Mouse (Mus musculus) splenic B cell, adult 2 months (primary cell): Measurements from ENCODE around the gene Pde2a.

ENCODE experiments used
- DNase-seq: peaks from one replicate; pipeline ENCODE4 v3.0.0-alpha.2; 2011; ENCODE audit warnings: low read depth, low spot score
- H3K27me3 ChIP-seq: 2 replicates; pipeline ENCODE4 v1.6.1; 2012; ENCODE audit warnings: mild to moderate bottlenecking, low read length, moderate library complexity, mixed read lengths; ENCODE audit not compliant: control insufficient read depth, poor library complexity, insufficient read depth, severe bottlenecking
- H3K36me3 ChIP-seq: 2 replicates; pipeline ENCODE4 v1.6.1; 2012; ENCODE audit warnings: mild to moderate bottlenecking, low read length, moderate library complexity, mixed read lengths; ENCODE audit not compliant: control insufficient read depth, poor library complexity, insufficient read depth, severe bottlenecking

Pde2a gene

GRCm38 (mm10) chr7:101465850-101466580 is 44.5 kb downstream of the Pde2a start:
- no peak for DNase-seq
- H3K36me3 ChIP-seq: no peaks in the 10 kb centered on the region
- no peaks in the 10 kb centered on the region for H3K27me3 ChIP-seq

- peak; percentile 80 for DNase-seq
- H3K27me3 ChIP-seq: no peaks in the 10 kb centered on the region
- H3K36me3 ChIP-seq: no peaks in the 10 kb centered on the region
Measured at GRCm38 (mm10) chr7:101466581-101467081, 45.1 kb downstream of the Pde2a start.

GRCm38 (mm10) chr7:101471423-101471822 is 49.9 kb downstream of the Pde2a start:
- H3K36me3 ChIP-seq: no peaks in the 10 kb centered on the region; the same call in 1 of the 2 replicates
- H3K27me3 ChIP-seq: no peaks in the 10 kb centered on the region
- DNase-seq: peak; percentile 55

GRCm38 (mm10) chr7:101471968-101472480 is 50.5 kb downstream of the Pde2a start:
- Histone ChIP-seq H3K27me3 (no peaks in the 10 kb centered on the region), H3K36me3 (no peaks in the 10 kb centered on the region; the same call in 1 of the 2 replicates)
- no peak for DNase-seq

- no peak for DNase-seq
- H3K27me3 ChIP-seq: no peaks in the 10 kb centered on the region
- no peaks in the 10 kb centered on the region; the same call in 1 of the 2 replicates for H3K36me3 ChIP-seq
Measured at GRCm38 (mm10) chr7:101472598-101473558, 51.4 kb downstream of the Pde2a start.

- no peak for DNase-seq
- H3K27me3 ChIP-seq: no peaks in the 10 kb centered on the region
- no peaks in the 10 kb centered on the region; the same call in 1 of the 2 replicates for H3K36me3 ChIP-seq
Measured at GRCm38 (mm10) chr7:101474399-101474811, 52.9 kb downstream of the Pde2a start.

GRCm38 (mm10) chr7:101476028-101476427 is 54.5 kb downstream of the Pde2a start:
- Histone ChIP-seq H3K27me3 (no peaks in the 10 kb centered on the region), H3K36me3 (no peaks in the 10 kb centered on the region; the same call in 1 of the 2 replicates)
- no peak for DNase-seq

- DNase-seq: no peak
- Histone ChIP-seq H3K36me3 (no peaks in the 10 kb centered on the region; the same call in 1 of the 2 replicates), H3K27me3 (no peaks in the 10 kb centered on the region)
Measured at GRCm38 (mm10) chr7:101476493-101476892, 55.0 kb downstream of the Pde2a start.

- no peaks in the 10 kb centered on the region for H3K27me3 ChIP-seq
- no peak for DNase-seq
- H3K36me3 ChIP-seq: no peaks in the 10 kb centered on the region; the same call in 1 of the 2 replicates
Measured at GRCm38 (mm10) chr7:101477200-101477599, 55.7 kb downstream of the Pde2a start.

GRCm38 (mm10) chr7:101478099-101478498 is 56.6 kb downstream of the Pde2a start:
- DNase-seq: no peak
- H3K27me3 ChIP-seq: no peaks in the 10 kb centered on the region

GRCm38 (mm10) chr7:101479841-101480240 is 58.4 kb downstream of the Pde2a start:
- H3K27me3 ChIP-seq: no peaks in the 10 kb centered on the region
- H3K36me3 ChIP-seq: no peaks in the 10 kb centered on the region; the same call in 1 of the 2 replicates
- DNase-seq: no peak

More at GRCm38 (mm10) chr7:101478099-101478498, 56.6 kb downstream of the Pde2a start:
- no peaks in the 10 kb centered on the region; the same call in 1 of the 2 replicates for H3K36me3 ChIP-seq

GRCm38 (mm10) chr7:101480671-101481070 is 59.2 kb downstream of the Pde2a start:
- Histone ChIP-seq H3K36me3 (no peaks in the 10 kb centered on the region; the same call in 1 of the 2 replicates), H3K27me3 (no peaks in the 10 kb centered on the region)
- no peak for DNase-seq

GRCm38 (mm10) chr7:101481872-101482498 is 60.5 kb downstream of the Pde2a start:
- no peak for DNase-seq
- no peaks in the 10 kb centered on the region; the same call in 1 of the 2 replicates for H3K36me3 ChIP-seq

GRCm38 (mm10) chr7:101482499-101483081 is 61.1 kb downstream of the Pde2a start:
- no peaks in the 10 kb centered on the region; the same call in 1 of the 2 replicates for H3K36me3 ChIP-seq
- DNase-seq: peak; percentile 60
- H3K27me3 ChIP-seq: no peaks in the 10 kb centered on the region

More at GRCm38 (mm10) chr7:101481872-101482498, 60.5 kb downstream of the Pde2a start:
- no peaks in the 10 kb centered on the region for H3K27me3 ChIP-seq
